8 mouse cellular contexts compared by ENCODE assay signal in genomic region chr9:7764463-7764871, GRCm38 (mm10). TPM values are rescaled to one million over a fixed set of nuclear protein-coding genes. Genes with fewer than 3 reads are reported as not detected.
DNase-seq lines count a peak whose midpoint lies in the region; ATAC-seq and TF ChIP-seq lines count a peak whose summit lies in the region.

No protein-coding gene starts in this region.

- DNase-seq in gastrocnemius, adult 18-20 months (ENCODE audit: low spot score) = peak; percentile 30
- no peak for DNase-seq in gastrocnemius, postnatal 4 days (ENCODE audit: low spot score in 2 of 2)
- peak; percentile 64 for DNase-seq in adrenal gland, adult 8-10 months
- peak; percentile 57 for DNase-seq in forebrain, embryonic 10.5 days (ENCODE audit: extremely low spot score, low spot score)
- DNase-seq in hindbrain, embryonic 10.5 days (ENCODE audit: low spot score) = peak; percentile 70
- DNase-seq in limb, embryonic 14.5 days (ENCODE audit: low spot score) = peak; percentile 50
- DNase-seq in midbrain, embryonic 14.5 days = peak; percentile 61
- peak; percentile 25 to 30 for DNase-seq in spleen, postnatal 14 days (ENCODE audit: low spot score in 2 of 2)

- peak overlapping the region; percentile 76 for H3K4me3 ChIP-seq in forebrain, embryonic 10.5 days
- peak overlapping the region; percentile 80 for H3K4me3 ChIP-seq in hindbrain, embryonic 10.5 days
- H3K4me3 ChIP-seq in limb, embryonic 14.5 days (replicated peaks; ENCODE audit: low read length) = peak overlapping the region; percentile 70
- H3K4me3 ChIP-seq in midbrain, embryonic 14.5 days (replicated peaks; ENCODE audit: low read depth, low read length) = peak overlapping the region; percentile 69

- no peak for ATAC-seq in limb, embryonic 14.5 days (ENCODE audit: low FRiP score, low read depth)
- no peak for ATAC-seq in midbrain, embryonic 14.5 days (ENCODE audit: low FRiP score, low TSS enrichment)

- H3K27ac ChIP-seq in forebrain, embryonic 10.5 days = peak overlapping the region; percentile 93
- peak overlapping the region; percentile 94 for H3K27ac ChIP-seq in hindbrain, embryonic 10.5 days
- peak overlapping the region; percentile 69 for H3K27ac ChIP-seq in limb, embryonic 14.5 days (replicated peaks; ENCODE audit: low read depth, low read length)
- H3K27ac ChIP-seq in midbrain, embryonic 14.5 days (replicated peaks; ENCODE audit: low read depth, low read length) = peak overlapping the region; percentile 14; the same call in 1 of the 2 replicates

- TF ChIP-seq POLR2A in limb, embryonic 14.5 days (IDR thresholded peaks at IDR 0.05; ENCODE audit: borderline replicate concordance, extremely low read depth, insufficient read depth, insufficient read length) = 0 out of 2 replicates have a peak, but pooled peaks have one; percentile 10

- peaks cover 39% of the 10 kb centered on the region for H3K4me1 ChIP-seq in forebrain, embryonic 10.5 days
- H3K4me1 ChIP-seq in hindbrain, embryonic 10.5 days (replicated peaks) = peaks cover 41% of the 10 kb centered on the region
- H3K4me1 ChIP-seq in limb, embryonic 14.5 days (ENCODE audit: control insufficient read depth, insufficient read depth, low read length) = no peaks in the 10 kb centered on the region
- H3K4me1 ChIP-seq in midbrain, embryonic 14.5 days (ENCODE audit: control insufficient read depth, insufficient read depth, low read length) = peaks cover 18% of the 10 kb centered on the region

- under 1% methylated on average over 14 of the region's 14 CpGs for WGBS in forebrain, embryonic 10.5 days
- WGBS in hindbrain, embryonic 10.5 days = under 1% methylated on average over 14 of the region's 14 CpGs
- WGBS in limb, embryonic 14.5 days = 1% methylated on average over 14 of the region's 14 CpGs
- under 1% methylated on average over 14 of the region's 14 CpGs for WGBS in midbrain, embryonic 14.5 days

- H3K9ac ChIP-seq in limb, embryonic 14.5 days (ENCODE audit: low read depth, low read length, severe bottlenecking) = peak overlapping the region; percentile 72
- H3K9ac ChIP-seq in midbrain, embryonic 14.5 days (replicated peaks; ENCODE audit: low read length) = peak overlapping the region; percentile 65

- peak overlapping the region; percentile 76 for H3K4me2 ChIP-seq in limb, embryonic 14.5 days (replicated peaks; ENCODE audit: low read depth, low read length, severe bottlenecking)
- H3K4me2 ChIP-seq in midbrain, embryonic 14.5 days (ENCODE audit: low read length) = peak overlapping the region; percentile 83

- no peaks in the 10 kb centered on the region; the same call in 1 of the 2 replicates for H3K9me3 ChIP-seq in forebrain, embryonic 10.5 days
- peaks cover under 1% of the 10 kb centered on the region; the same call in 1 of the 2 replicates for H3K9me3 ChIP-seq in hindbrain, embryonic 10.5 days
- H3K9me3 ChIP-seq in limb, embryonic 14.5 days (ENCODE audit: control insufficient read depth, low read length) = no peaks in the 10 kb centered on the region
- H3K9me3 ChIP-seq in midbrain, embryonic 14.5 days (ENCODE audit: control insufficient read depth, low read length) = 0 out of 2 replicates have a peak, but pooled peaks cover under 1% of the 10 kb centered on the region

- peaks cover 13% of the 10 kb centered on the region for H3K36me3 ChIP-seq in forebrain, embryonic 10.5 days (replicated peaks)
- peaks cover 13% of the 10 kb centered on the region for H3K36me3 ChIP-seq in hindbrain, embryonic 10.5 days
- 0 out of 2 replicates have a peak, but pooled peaks cover 3% of the 10 kb centered on the region for H3K36me3 ChIP-seq in limb, embryonic 14.5 days (ENCODE audit: control insufficient read depth, insufficient read depth, low read length)
- no peaks in the 10 kb centered on the region for H3K36me3 ChIP-seq in midbrain, embryonic 14.5 days (ENCODE audit: control insufficient read depth, insufficient read depth, low read length)

- H3K27me3 ChIP-seq in forebrain, embryonic 10.5 days (ENCODE audit: poor library complexity, severe bottlenecking) = peaks cover 27% of the 10 kb centered on the region
- H3K27me3 ChIP-seq in hindbrain, embryonic 10.5 days (ENCODE audit: insufficient read depth, poor library complexity, severe bottlenecking) = peaks cover 23% of the 10 kb centered on the region
- no peaks in the 10 kb centered on the region for H3K27me3 ChIP-seq in limb, embryonic 14.5 days (ENCODE audit: control insufficient read depth, insufficient read depth, low read length)
- H3K27me3 ChIP-seq in midbrain, embryonic 14.5 days (ENCODE audit: control insufficient read depth, insufficient read depth, low read length) = peaks cover 7% of the 10 kb centered on the region; the same call in 1 of the 2 replicates

RNA-seq across cellular contexts. Expression of gene Tmem123, which starts 0.6 kb away (rescaled TPM):
- 10 to 100 TPM; 23.2 to 24.6 TPM for total RNA-seq in gastrocnemius, adult 18-20 months (2021)
- total RNA-seq in gastrocnemius, postnatal 4 days (2021) = 10 to 100 TPM; 50.8 to 54.9 TPM
- 100 to 1,000 TPM; 175 to 208 (median 193) TPM for total RNA-seq in adrenal gland, adult 8-10 months (2022)
- polyA plus RNA-seq in forebrain, embryonic 10.5 days (2016; fragmentation: Nextera tagmentation; extraction: Ambion mirVana) = 104 and 115 TPM in 2 replicates
- 110 and 126 TPM in 2 replicates for polyA plus RNA-seq in hindbrain, embryonic 10.5 days (2016; fragmentation: Nextera tagmentation; extraction: Ambion mirVana)
- polyA plus RNA-seq in limb, embryonic 14.5 days (2012; rRNA removed) = 67.0 and 68.8 TPM in 2 replicates
- polyA plus RNA-seq in limb, embryonic 14.5 days (2014; fragmentation: Nextera tagmentation; extraction: Ambion mirVana) = 122 and 133 TPM in 2 replicates
- polyA plus RNA-seq in midbrain, embryonic 14.5 days (2014; fragmentation: Nextera tagmentation; extraction: Ambion mirVana) = 16.1 and 32.0 TPM in 2 replicates

Comparison
In these comparisons a context has a peak if more than half of its experiments do, and no peak if none do; other contexts are left out.
1. DNase-seq: peak in gastrocnemius, adult 18-20 months (single experiment), adrenal gland, adult 8-10 months (single experiment), forebrain, embryonic 10.5 days (single experiment), hindbrain, embryonic 10.5 days (single experiment), limb, embryonic 14.5 days (single experiment), midbrain, embryonic 14.5 days (single experiment) and spleen, postnatal 14 days (2 of 2); none in gastrocnemius, postnatal 4 days (0 of 2).
2. H3K27ac ChIP-seq: peak in every context shown above with its lines; median percentile 94 in hindbrain, embryonic 10.5 days; 93 in forebrain, embryonic 10.5 days; 69 in limb, embryonic 14.5 days; 14 in midbrain, embryonic 14.5 days.
3. Peak in every context shown above with its lines, with median percentiles within 50 percentile points of each other: H3K4me3 ChIP-seq.